Mouse (Mus musculus): ENCODE results near the gene 1700125H20Rik. TPM values are rescaled to one million over a fixed set of nuclear protein-coding genes. Genes with fewer than 3 reads are reported as not detected.

Gene 1700125H20Rik
- total and polyA plus RNA-seq, 3 experiments, result not detected

DNA sequence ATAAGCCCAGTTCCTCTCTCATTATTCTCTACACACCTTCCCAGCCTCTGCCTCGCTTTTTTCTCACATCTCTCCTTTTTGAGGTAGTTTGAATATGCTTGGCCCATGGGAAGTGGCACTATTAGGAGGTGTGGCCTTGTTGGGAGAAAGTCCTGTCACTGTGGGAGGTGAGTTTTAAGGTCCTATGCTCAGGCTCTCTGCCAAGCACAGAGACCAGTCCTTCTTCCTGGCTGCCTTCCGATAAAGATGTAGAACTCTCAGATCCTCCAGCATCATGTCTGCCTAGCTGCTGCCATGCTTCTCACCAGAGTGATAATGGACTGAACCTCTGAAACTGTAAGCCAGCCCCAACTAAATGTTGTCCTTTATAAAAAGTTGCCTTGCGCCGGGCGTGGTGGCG, 52.4 kb downstream of the 1700125H20Rik start:
- Histone ChIP-seq H3K9ac (ENCODE audit: control insufficient read depth, low read depth, low read length, poor library complexity, severe bottlenecking) (no peak overlapping the region), H3K4me1 (ENCODE audit: control insufficient read depth in 1 of 2, insufficient read depth in 2 of 2, low read length in 2 of 2) (peaks cover 13 to 16% of the 10 kb centered on the region in 2 experiments), H3K9me3 (replicated peaks; ENCODE audit: insufficient read depth, low read length) (no peaks in the 10 kb centered on the region), H3K4me3 (ENCODE audit: control insufficient read depth in 1 of 2, insufficient read depth in 1 of 2, low read depth in 2 of 2, low read length in 2 of 2) (no peak overlapping the region), H3K27me3 (ENCODE audit: control insufficient read depth in 1 of 2, insufficient read depth in 2 of 2, low read length in 2 of 2) (no peaks in the 10 kb centered on the region), H3K36me3 (ENCODE audit: control insufficient read depth in 1 of 2, insufficient read depth in 2 of 2, low read length in 2 of 2) (peaks cover 19 to 20% of the 10 kb centered on the region in 2 experiments), H3K79me2 (ENCODE audit: control insufficient read depth, insufficient read depth, low read length, poor library complexity) (peaks cover 49% of the 10 kb centered on the region), H3K27ac (ENCODE audit: control insufficient read depth, low read depth, low read length) (no peak overlapping the region)
- no peak for TF ChIP-seq ELF1 (IDR thresholded peaks at IDR 0.05; ENCODE audit: low read depth, low read length)
- no peak for TF ChIP-seq POLR2AphosphoS5 (IDR thresholded peaks at IDR 0.05; ENCODE audit: borderline replicate concordance, low read depth, low read length)
- no peak for TF ChIP-seq TAL1 (IDR thresholded peaks at IDR 0.05; ENCODE audit: low read length)
- no peak for TF ChIP-seq CHD2 (IDR thresholded peaks at IDR 0.05; ENCODE audit: low read length)
- TF ChIP-seq ZKSCAN1 (IDR thresholded peaks at IDR 0.05; ENCODE audit: low read depth, low read length), result no peak
- TF ChIP-seq EP300 (IDR thresholded peaks at IDR 0.05; ENCODE audit: low read depth in 1 of 2, low read length in 2 of 2), result no peak
- TF ChIP-seq HCFC1 (IDR thresholded peaks at IDR 0.05; ENCODE audit: low read depth, low read length), result no peak
- TF ChIP-seq GATA1 (IDR thresholded peaks at IDR 0.05; ENCODE audit: low read depth, low read length), result no peak
- no peak for TF ChIP-seq TCF12 (IDR thresholded peaks at IDR 0.05; ENCODE audit: low read depth, low read length)
- no peak for TF ChIP-seq ZNF384 (IDR thresholded peaks at IDR 0.05; ENCODE audit: low read depth, low read length)
- TF ChIP-seq RAD21 (IDR thresholded peaks at IDR 0.05; ENCODE audit: low read depth, low read length), result no peak
- no peak for DNase-seq (ENCODE audit: low read depth, low spot score)

DNA sequence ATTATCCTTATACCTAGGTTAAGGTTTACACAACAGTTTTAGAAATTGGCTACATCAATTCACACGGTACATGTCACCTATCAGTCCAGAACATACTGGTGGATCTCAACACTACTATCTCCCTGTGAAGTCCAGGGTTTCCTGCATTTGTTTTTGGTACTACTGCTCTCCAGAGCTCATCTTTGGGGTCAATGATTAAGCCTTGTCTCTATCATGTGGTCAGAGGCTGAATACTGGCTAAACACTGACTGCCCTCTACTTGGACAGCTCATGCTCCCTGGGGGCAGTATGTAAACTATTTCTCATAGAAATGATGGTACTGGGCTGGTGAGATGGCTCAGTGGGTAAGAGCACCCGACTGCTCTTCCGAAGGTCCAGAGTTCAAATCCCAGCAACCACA, 53.0 kb downstream of the 1700125H20Rik start:
- Histone ChIP-seq H3K4me3 (ENCODE audit: control insufficient read depth in 1 of 2, insufficient read depth in 1 of 2, low read depth in 2 of 2, low read length in 2 of 2) (no peak overlapping the region), H3K79me2 (ENCODE audit: control insufficient read depth, insufficient read depth, low read length, poor library complexity) (peaks cover 54% of the 10 kb centered on the region), H3K27me3 (ENCODE audit: control insufficient read depth in 1 of 2, insufficient read depth in 2 of 2, low read length in 2 of 2) (no peaks in the 10 kb centered on the region), H3K9me3 (replicated peaks; ENCODE audit: insufficient read depth, low read length) (no peaks in the 10 kb centered on the region), H3K9ac (ENCODE audit: control insufficient read depth, low read depth, low read length, poor library complexity, severe bottlenecking) (no peak overlapping the region), H3K27ac (ENCODE audit: control insufficient read depth, low read depth, low read length) (no peak overlapping the region), H3K36me3 (ENCODE audit: control insufficient read depth in 1 of 2, insufficient read depth in 2 of 2, low read length in 2 of 2) (peaks cover 19 to 20% of the 10 kb centered on the region in 2 experiments), H3K4me1 (ENCODE audit: control insufficient read depth in 1 of 2, insufficient read depth in 2 of 2, low read length in 2 of 2) (peaks cover 13 to 16% of the 10 kb centered on the region in 2 experiments)
- no peak for DNase-seq (ENCODE audit: low read depth, low spot score)
- TF ChIP-seq MXI1 (IDR thresholded peaks at IDR 0.05; ENCODE audit: low read depth, low read length), result no peak
- TF ChIP-seq NELFE (IDR thresholded peaks at IDR 0.05; ENCODE audit: low read depth, low read length), result no peak
- no peak for TF ChIP-seq TAL1 (IDR thresholded peaks at IDR 0.05; ENCODE audit: low read length)
- no peak for TF ChIP-seq E2F4 (IDR thresholded peaks at IDR 0.05; ENCODE audit: borderline replicate concordance, low read depth, low read length)
- no peak for TF ChIP-seq MYC (IDR thresholded peaks at IDR 0.05; ENCODE audit: low read depth, low read length)
- TF ChIP-seq SMC3 (IDR thresholded peaks at IDR 0.05; ENCODE audit: low read depth, low read length), result no peak
- no peak for TF ChIP-seq ETS1 (IDR thresholded peaks at IDR 0.05; ENCODE audit: low read depth, low read length)
- TF ChIP-seq GATA1 (IDR thresholded peaks at IDR 0.05; ENCODE audit: low read depth, low read length), result no peak
- no peak for TF ChIP-seq POLR2AphosphoS2 (IDR thresholded peaks at IDR 0.05; ENCODE audit: low read length)
- TF ChIP-seq TCF12 (IDR thresholded peaks at IDR 0.05; ENCODE audit: low read depth, low read length), result no peak
- TF ChIP-seq USF1 (IDR thresholded peaks at IDR 0.05; ENCODE audit: low read depth, low read length), result no peak
- no peak for TF ChIP-seq MAFK (IDR thresholded peaks at IDR 0.05; ENCODE audit: borderline replicate concordance, low read depth, low read length)
- TF ChIP-seq GABPA (IDR thresholded peaks at IDR 0.05; ENCODE audit: low read depth, low read length), result no peak
- no peak for TF ChIP-seq USF2 (IDR thresholded peaks at IDR 0.05; ENCODE audit: borderline replicate concordance in 1 of 2, insufficient read depth in 1 of 2, low read depth in 1 of 2, low read length in 2 of 2)
- TF ChIP-seq JUND (IDR thresholded peaks at IDR 0.05; ENCODE audit: low read depth, low read length), result no peak
- TF ChIP-seq RCOR1 (IDR thresholded peaks at IDR 0.05; ENCODE audit: low read depth, low read length), result no peak
- no peak for TF ChIP-seq ZMIZ1 (IDR thresholded peaks at IDR 0.05; ENCODE audit: low read depth, low read length)
- no peak for TF ChIP-seq CHD1 (IDR thresholded peaks at IDR 0.05; ENCODE audit: low read depth, low read length)

Measured in MEL (cell line).